Mouse (Mus musculus) bone marrow, adult 2 months (tissue): ENCODE measurements at regions not wholly inside any gene's neighbourhood (a gene's known extent, or its start where the extent isn't known, plus 50 kb on each side); places are given as distances from the start of the nearest gene placed in this dataset.

Experiments used
- CTCF ChIP-seq: fragments of 200-500 bp; IDR thresholded peaks from 2 replicates; pipeline ENCODE4 v1.5.1; 2011; ENCODE audit warnings: low read length, control low read depth; ENCODE audit not compliant: control insufficient read depth, insufficient read depth
- POLR2A ChIP-seq: fragments of 200-500 bp; IDR thresholded peaks from 2 replicates; pipeline ENCODE4 v1.6.1; 2011; ENCODE audit warnings: low read depth, mild to moderate bottlenecking, control low read depth, low read length, borderline replicate concordance; ENCODE audit not compliant: control insufficient read depth

DNA sequence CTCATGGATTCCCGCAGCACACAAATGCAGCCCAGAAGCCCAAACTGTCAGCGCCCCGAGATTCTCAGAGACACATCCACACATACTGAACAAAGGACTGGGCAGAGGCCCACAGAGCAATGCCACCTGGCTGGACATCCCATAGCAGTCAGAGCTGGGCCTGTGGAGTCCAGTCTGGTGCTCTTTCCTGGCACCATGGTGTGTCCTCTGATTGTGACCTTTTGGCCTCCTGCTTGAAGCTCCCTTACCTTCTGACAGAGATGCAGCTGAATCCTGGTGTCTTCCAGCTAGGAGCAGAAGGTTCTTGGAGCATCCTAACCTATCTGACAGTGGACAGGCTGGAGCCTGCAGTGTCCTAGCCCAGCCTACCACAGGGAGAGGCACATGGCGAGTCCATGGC, 87.5 kb upstream of the Wnt4 start:
- TF ChIP-seq CTCF: no peak
- no peak for TF ChIP-seq POLR2A
